Mouse (Mus musculus): ENCODE data around the gene Ambra1. TPM values are rescaled to one million over a fixed set of nuclear protein-coding genes. Genes with fewer than 3 reads are reported as not detected.
A peak's percentile ranks its signal among the peaks of the same experiment; 100 is the strongest.

Ambra1 gene
- polyA plus RNA-seq, 1 experiment = 19.3 TPM

GRCm38 (mm10) chr2:91942356-91942755 is 212.4 kb downstream of the Ambra1 start:
- peaks cover 15% of the 10 kb centered on the region for H3K36me3 ChIP-seq (ENCODE audit: control insufficient read depth, insufficient read depth)
- TF ChIP-seq TCF3 (IDR thresholded peaks at IDR 0.05; ENCODE audit: insufficient read length, low read depth) = no peak
- TF ChIP-seq E2F4 (IDR thresholded peaks at IDR 0.05; ENCODE audit: insufficient read depth) = no peak
- TF ChIP-seq POLR2AphosphoS2 (IDR thresholded peaks at IDR 0.05; ENCODE audit: insufficient read length, low read depth) = no peak
- no peak for TF ChIP-seq USF1 (IDR thresholded peaks at IDR 0.05; ENCODE audit: low read depth)
- no peak for TF ChIP-seq MYOG (IDR thresholded peaks at IDR 0.05; ENCODE audit: control insufficient read depth in 1 of 3, insufficient read depth in 1 of 3, insufficient read length in 2 of 3, low read depth in 2 of 3)
- TF ChIP-seq SRF (IDR thresholded peaks at IDR 0.05; ENCODE audit: control insufficient read depth, insufficient read length, low read depth) = no peak
- no peak for TF ChIP-seq REST (IDR thresholded peaks at IDR 0.05; ENCODE audit: insufficient read depth, insufficient read length)
- TF ChIP-seq TCF12 (IDR thresholded peaks at IDR 0.05; ENCODE audit: insufficient read depth, poor library complexity, severe bottlenecking) = no peak
- no peak for TF ChIP-seq CEBPB (IDR thresholded peaks at IDR 0.05; ENCODE audit: insufficient read depth, poor library complexity, severe bottlenecking)
- TF ChIP-seq MYOD1 (IDR thresholded peaks at IDR 0.05; ENCODE audit: control insufficient read depth in 1 of 3, insufficient read length in 2 of 3, low read depth in 2 of 3) = no peak
- H3K79me2 ChIP-seq (ENCODE audit: control insufficient read depth, insufficient read depth) = peaks cover 16% of the 10 kb centered on the region
- H3K4me3 ChIP-seq = no peak overlapping the region
- no peaks in the 10 kb centered on the region for H3K27me3 ChIP-seq (ENCODE audit: control insufficient read depth, insufficient read depth, insufficient read length)
- H3K4me2 ChIP-seq (ENCODE audit: low read depth) = no peak overlapping the region
- no peak overlapping the region for H3ac ChIP-seq (ENCODE audit: control insufficient read depth, insufficient read length)

GRCm38 (mm10) chr2:91944170-91944950 is 214.4 kb downstream of the Ambra1 start:
- peaks cover 8% of the 10 kb centered on the region for H3K36me3 ChIP-seq (ENCODE audit: control insufficient read depth, insufficient read depth)

GRCm38 (mm10) chr2:91945483-91945882 is 215.5 kb downstream of the Ambra1 start, which contains the start of gene Gm9821:
TSS of gene Gm9821 (plus strand) at chr2:91945703.
- H3K4me3 ChIP-seq = no peak within 1 kb of the TSS
- peaks cover 4% of the 10 kb centered on the region for H3K36me3 ChIP-seq (ENCODE audit: control insufficient read depth, insufficient read depth)
- peak within 1 kb of the TSS; percentile 73 for H3K4me2 ChIP-seq (ENCODE audit: low read depth)
- TF ChIP-seq REST (IDR thresholded peaks at IDR 0.05; ENCODE audit: insufficient read depth, insufficient read length) (no peak), TCF3 (IDR thresholded peaks at IDR 0.05; ENCODE audit: insufficient read length, low read depth) (no peak), MYOD1 (IDR thresholded peaks at IDR 0.05; ENCODE audit: control insufficient read depth in 1 of 3, insufficient read length in 2 of 3, low read depth in 2 of 3) (no peak), MAX (IDR thresholded peaks at IDR 0.05; ENCODE audit: low read depth) (no peak), E2F4 (IDR thresholded peaks at IDR 0.05; ENCODE audit: insufficient read depth) (no peak), POLR2AphosphoS2 (IDR thresholded peaks at IDR 0.05; ENCODE audit: insufficient read length, low read depth) (no peak), SRF (IDR thresholded peaks at IDR 0.05; ENCODE audit: control insufficient read depth, insufficient read length, low read depth) (no peak), TCF12 (IDR thresholded peaks at IDR 0.05; ENCODE audit: insufficient read depth, poor library complexity, severe bottlenecking) (no peak), CEBPB (IDR thresholded peaks at IDR 0.05; ENCODE audit: insufficient read depth, poor library complexity, severe bottlenecking) (no peak), POLR2A (IDR thresholded peaks at IDR 0.05; ENCODE audit: insufficient read length, low read depth) (no peak), MYOG (IDR thresholded peaks at IDR 0.05; ENCODE audit: control insufficient read depth in 1 of 3, insufficient read depth in 1 of 3, insufficient read length in 2 of 3, low read depth in 2 of 3) (no peak), USF1 (IDR thresholded peaks at IDR 0.05; ENCODE audit: low read depth) (no peak)
- no peaks in the 10 kb centered on the region for H3K27me3 ChIP-seq (ENCODE audit: control insufficient read depth, insufficient read depth, insufficient read length)
- H3ac ChIP-seq (ENCODE audit: control insufficient read depth, insufficient read length) = no peak within 1 kb of the TSS
- peaks cover 16% of the 10 kb centered on the region for H3K79me2 ChIP-seq (ENCODE audit: control insufficient read depth, insufficient read depth)

More at GRCm38 (mm10) chr2:91944170-91944950, 214.4 kb downstream of the Ambra1 start:
- TF ChIP-seq MYOD1 (IDR thresholded peaks at IDR 0.05; ENCODE audit: control insufficient read depth in 1 of 3, insufficient read length in 2 of 3, low read depth in 2 of 3) (peak in 1 of 3 experiments; percentile 56), SRF (IDR thresholded peaks at IDR 0.05; ENCODE audit: control insufficient read depth, insufficient read length, low read depth) (peak; percentile 37), MYOG (IDR thresholded peaks at IDR 0.05; ENCODE audit: control insufficient read depth in 1 of 3, insufficient read depth in 1 of 3, insufficient read length in 2 of 3, low read depth in 2 of 3) (peak in 1 of 3 experiments; percentile 25), TCF12 (IDR thresholded peaks at IDR 0.05; ENCODE audit: insufficient read depth, poor library complexity, severe bottlenecking) (no peak), POLR2AphosphoS2 (IDR thresholded peaks at IDR 0.05; ENCODE audit: insufficient read length, low read depth) (peak; percentile 18)
- H3ac ChIP-seq (ENCODE audit: control insufficient read depth, insufficient read length) = no peak overlapping the region
- no peaks in the 10 kb centered on the region for H3K27me3 ChIP-seq (ENCODE audit: control insufficient read depth, insufficient read depth, insufficient read length)
- no peak overlapping the region for H3K4me3 ChIP-seq
- peak overlapping the region; percentile 10 for H3K4me2 ChIP-seq (ENCODE audit: low read depth)
- peaks cover 16% of the 10 kb centered on the region for H3K79me2 ChIP-seq (ENCODE audit: control insufficient read depth, insufficient read depth)

DNA sequence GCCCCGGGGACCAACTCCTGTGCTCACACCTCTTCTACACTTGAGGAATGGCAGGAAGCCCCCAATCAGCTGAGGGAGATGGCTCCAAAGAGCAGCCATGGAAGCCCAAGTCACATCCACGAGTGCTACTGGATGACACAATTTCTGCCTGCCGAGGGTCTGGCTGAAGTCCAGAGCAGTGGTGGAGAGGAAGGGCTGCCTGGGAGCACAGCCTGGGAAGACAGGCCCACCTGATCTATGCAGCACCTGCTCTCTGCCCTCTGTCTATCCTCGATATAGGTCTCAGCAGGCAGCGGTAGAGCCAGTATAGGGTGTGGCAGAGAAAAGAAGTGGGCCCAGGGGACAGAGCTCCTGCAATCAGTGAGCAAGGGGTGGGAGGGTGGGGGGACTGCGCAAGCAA is 216.9 kb downstream of the Ambra1 start:
- Histone ChIP-seq H3K4me2 (ENCODE audit: low read depth) (peak overlapping the region; percentile 73), H3K27me3 (ENCODE audit: control insufficient read depth, insufficient read depth, insufficient read length) (no peaks in the 10 kb centered on the region), H3K79me2 (ENCODE audit: control insufficient read depth, insufficient read depth) (peaks cover 18% of the 10 kb centered on the region), H3K36me3 (ENCODE audit: control insufficient read depth, insufficient read depth) (peaks cover 4% of the 10 kb centered on the region), H3ac (ENCODE audit: control insufficient read depth, insufficient read length) (no peak overlapping the region), H3K4me3 (peak overlapping the region; percentile 19)
- TF ChIP-seq POLR2A (IDR thresholded peaks at IDR 0.05; ENCODE audit: insufficient read length, low read depth) (no peak), MYOG (IDR thresholded peaks at IDR 0.05; ENCODE audit: control insufficient read depth in 1 of 3, insufficient read depth in 1 of 3, insufficient read length in 2 of 3, low read depth in 2 of 3) (peak in 1 of 3 experiments; percentile 77), MYOD1 (IDR thresholded peaks at IDR 0.05; ENCODE audit: control insufficient read depth in 1 of 3, insufficient read length in 2 of 3, low read depth in 2 of 3) (peak in 2 of 3 experiments; percentile 47 to 82)

Data from myocyte (in vitro differentiated cells).